Mouse (Mus musculus): ENCODE results near the gene 1110017D15Rik. TPM values are rescaled to one million over a fixed set of nuclear protein-coding genes. Genes with fewer than 3 reads are reported as not detected.

1110017D15Rik gene
- polyA plus RNA-seq, 1 experiment from 2014 or later = 24.2 TPM

DNA sequence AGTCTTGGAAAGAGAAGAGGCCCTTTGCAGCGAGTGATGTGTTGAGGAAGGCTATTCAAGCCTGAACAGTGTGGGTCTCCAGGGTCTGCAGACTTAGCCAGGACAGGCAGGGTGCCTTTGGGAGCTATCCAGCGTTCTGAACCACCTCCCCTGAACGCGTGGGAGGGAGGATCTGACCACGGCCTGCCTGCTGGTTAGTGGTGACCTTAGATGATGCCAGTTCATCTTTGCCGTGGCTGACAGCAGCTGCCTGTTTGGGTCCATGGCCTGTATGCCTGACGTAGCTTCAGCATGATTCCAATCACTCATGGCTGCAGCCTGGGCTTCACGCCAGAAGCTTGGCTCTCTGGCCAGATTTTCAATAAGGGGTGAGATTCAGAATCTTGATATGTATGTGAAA is 28.9 kb upstream of the 1110017D15Rik start:
- Histone ChIP-seq H3K36me3 (replicated peaks; ENCODE audit: control insufficient read depth, insufficient read depth) (no peaks in the 10 kb centered on the region), H3K27me3 (ENCODE audit: control insufficient read depth, insufficient read depth, low read length) (no peaks in the 10 kb centered on the region), H3K27ac (0 out of 2 replicates have a peak overlapping the region, but pooled peaks have one; percentile 27), H3K9ac (0 out of 2 replicates have a peak overlapping the region, but pooled peaks have one; percentile 1), H3K4me3 (replicated peaks; ENCODE audit: low read length) (no peak overlapping the region), H3K4me1 (replicated peaks; ENCODE audit: control insufficient read depth, insufficient read depth, low read length) (peaks cover 35% of the 10 kb centered on the region; the same call in 1 of the 2 replicates), H3K9me3 (ENCODE audit: control insufficient read depth, low read length) (no peaks in the 10 kb centered on the region), H3K4me2 (replicated peaks) (no peak overlapping the region)
- WGBS = 15% methylated on average over 8 of the region's 8 CpGs
- 0 out of 2 replicates have a peak, but pooled peaks have one; percentile 48 for ATAC-seq (ENCODE audit: low FRiP score)
- DNase-seq (ENCODE audit: low spot score) = no peak

DNA sequence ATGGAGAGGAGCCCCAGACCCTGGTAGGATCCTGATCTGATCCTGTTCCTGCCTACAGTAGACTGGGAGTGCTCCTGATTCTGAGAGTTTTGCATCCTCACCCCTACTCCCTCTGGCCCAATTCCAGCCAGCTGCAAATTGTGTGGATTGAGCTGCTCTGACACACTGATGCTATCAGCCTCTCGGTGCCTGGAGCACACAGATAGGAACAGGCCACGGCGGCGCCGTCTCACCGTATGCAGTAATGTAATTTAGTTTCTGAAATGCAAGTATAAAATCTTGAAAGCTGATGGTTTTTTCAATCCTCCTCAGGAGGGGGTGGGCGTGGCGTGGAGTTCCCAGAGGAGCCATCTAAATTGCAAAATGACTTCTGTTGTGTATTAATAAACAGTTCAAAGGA is 25.0 kb upstream of the 1110017D15Rik start:
- Histone ChIP-seq H3K4me2 (replicated peaks) (no peak overlapping the region), H3K27ac (peak overlapping the region; percentile 51; the same call in 1 of the 2 replicates), H3K36me3 (replicated peaks; ENCODE audit: control insufficient read depth, insufficient read depth) (no peaks in the 10 kb centered on the region; the same call in 1 of the 2 replicates), H3K9ac (no peak overlapping the region), H3K27me3 (ENCODE audit: control insufficient read depth, insufficient read depth, low read length) (no peaks in the 10 kb centered on the region), H3K4me1 (replicated peaks; ENCODE audit: control insufficient read depth, insufficient read depth, low read length) (peaks cover 33% of the 10 kb centered on the region; the same call in 1 of the 2 replicates), H3K4me3 (replicated peaks; ENCODE audit: low read length) (no peak overlapping the region), H3K9me3 (ENCODE audit: control insufficient read depth, low read length) (no peaks in the 10 kb centered on the region)
- WGBS = 65% methylated on average over 8 of the region's 8 CpGs
- no peak; the same call in 1 of the 2 replicates for ATAC-seq (ENCODE audit: low FRiP score)
- no peak for DNase-seq (ENCODE audit: low spot score)

DNA sequence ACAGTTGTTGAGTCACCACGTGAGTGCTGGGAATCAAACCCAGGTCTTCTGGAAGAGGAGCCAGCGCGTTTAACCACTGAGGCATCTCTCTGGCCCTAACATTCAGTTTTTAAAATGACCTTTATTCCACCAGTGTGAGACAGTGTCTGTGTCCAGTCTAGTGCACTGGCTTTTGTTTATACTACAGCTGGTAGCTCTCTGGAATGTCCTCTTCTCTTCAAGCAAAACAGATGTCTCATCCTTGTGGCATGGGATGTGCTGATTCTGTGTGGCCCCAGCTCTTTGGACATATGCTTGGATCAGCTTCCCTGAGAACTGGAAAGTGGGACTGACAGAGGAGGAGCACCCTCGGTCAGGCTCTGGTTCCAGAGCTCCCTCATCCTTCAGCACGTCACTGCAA is 17.7 kb upstream of the 1110017D15Rik start:
- no peak overlapping the region for H3K4me2 ChIP-seq (replicated peaks)
- no peaks in the 10 kb centered on the region; the same call in 1 of the 2 replicates for H3K36me3 ChIP-seq (replicated peaks; ENCODE audit: control insufficient read depth, insufficient read depth)
- ATAC-seq (ENCODE audit: low FRiP score) = no peak
- H3K4me3 ChIP-seq (replicated peaks; ENCODE audit: low read length) = no peak overlapping the region
- no peak for DNase-seq (ENCODE audit: low spot score)
- H3K9me3 ChIP-seq (ENCODE audit: control insufficient read depth, low read length) = no peaks in the 10 kb centered on the region
- no peaks in the 10 kb centered on the region for H3K27me3 ChIP-seq (ENCODE audit: control insufficient read depth, insufficient read depth, low read length)
- H3K9ac ChIP-seq = no peak overlapping the region
- no peak overlapping the region for H3K27ac ChIP-seq
- H3K4me1 ChIP-seq (replicated peaks; ENCODE audit: control insufficient read depth, insufficient read depth, low read length) = 0 out of 2 replicates have a peak, but pooled peaks cover 4% of the 10 kb centered on the region
- 84% methylated on average over 5 of the region's 5 CpGs for WGBS

DNA sequence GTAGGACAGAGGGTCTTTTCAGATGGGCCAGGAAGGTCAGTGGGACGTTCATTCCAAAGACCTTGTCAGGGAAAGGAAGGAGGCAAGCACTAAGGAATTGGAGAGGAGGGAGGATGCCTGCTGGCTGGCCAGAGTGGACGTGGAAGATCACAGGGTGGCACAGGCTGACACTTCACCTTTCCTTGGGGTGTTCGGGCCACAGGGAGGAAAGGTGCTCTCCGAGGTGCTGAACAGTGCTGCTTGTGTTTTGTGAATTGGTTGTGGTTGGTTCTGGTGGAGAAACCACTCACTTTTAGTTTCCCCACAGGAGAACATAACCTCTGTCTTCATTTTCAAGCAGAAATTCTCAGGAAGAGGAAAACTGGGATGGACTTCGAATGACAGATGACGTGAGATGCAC is 15.3 kb upstream of the 1110017D15Rik start:
- Histone ChIP-seq H3K9ac (no peak overlapping the region), H3K27ac (no peak overlapping the region), H3K9me3 (ENCODE audit: control insufficient read depth, low read length) (no peaks in the 10 kb centered on the region), H3K36me3 (replicated peaks; ENCODE audit: control insufficient read depth, insufficient read depth) (no peaks in the 10 kb centered on the region), H3K4me3 (replicated peaks; ENCODE audit: low read length) (no peak overlapping the region), H3K27me3 (ENCODE audit: control insufficient read depth, insufficient read depth, low read length) (no peaks in the 10 kb centered on the region), H3K4me1 (replicated peaks; ENCODE audit: control insufficient read depth, insufficient read depth, low read length) (peaks cover 18% of the 10 kb centered on the region), H3K4me2 (replicated peaks) (no peak overlapping the region)
- WGBS = 37% methylated on average over 6 of the region's 6 CpGs
- ATAC-seq (ENCODE audit: low FRiP score) = no peak
- no peak for DNase-seq (ENCODE audit: low spot score)

DNA sequence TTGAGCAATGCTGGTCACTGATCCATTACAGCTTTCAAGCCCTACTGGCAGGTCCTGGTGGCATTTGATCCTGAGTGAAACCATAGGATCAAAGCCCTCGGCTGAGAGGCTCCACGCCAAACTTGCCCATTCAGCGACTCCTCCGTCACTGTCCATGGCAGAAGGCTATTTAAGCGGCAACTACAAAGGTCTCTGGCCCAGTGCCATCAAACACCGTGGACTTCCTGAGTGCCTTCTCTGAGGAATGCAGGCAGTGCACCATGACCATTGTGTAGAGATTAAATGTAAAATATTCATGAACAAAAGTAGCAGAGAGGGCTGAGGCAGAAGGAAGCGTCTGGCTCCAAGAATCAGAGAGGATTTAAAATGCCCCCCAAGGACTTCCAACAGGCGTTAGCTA is 10.9 kb upstream of the 1110017D15Rik start:
- no peaks in the 10 kb centered on the region for H3K36me3 ChIP-seq (replicated peaks; ENCODE audit: control insufficient read depth, insufficient read depth)
- no peak overlapping the region for H3K4me2 ChIP-seq (replicated peaks)
- WGBS = 13% methylated on average over 8 of the region's 8 CpGs
- no peaks in the 10 kb centered on the region for H3K9me3 ChIP-seq (ENCODE audit: control insufficient read depth, low read length)
- no peak overlapping the region for H3K4me3 ChIP-seq (replicated peaks; ENCODE audit: low read length)
- no peaks in the 10 kb centered on the region for H3K27me3 ChIP-seq (ENCODE audit: control insufficient read depth, insufficient read depth, low read length)
- ATAC-seq (ENCODE audit: low FRiP score) = 0 out of 2 replicates have a peak, but pooled peaks have one; percentile 19
- H3K9ac ChIP-seq = no peak overlapping the region
- H3K27ac ChIP-seq = peak overlapping the region; percentile 38; the same call in 1 of the 2 replicates
- H3K4me1 ChIP-seq (replicated peaks; ENCODE audit: control insufficient read depth, insufficient read depth, low read length) = peaks cover 35% of the 10 kb centered on the region
- DNase-seq (ENCODE audit: low spot score) = peak; percentile 51

DNA sequence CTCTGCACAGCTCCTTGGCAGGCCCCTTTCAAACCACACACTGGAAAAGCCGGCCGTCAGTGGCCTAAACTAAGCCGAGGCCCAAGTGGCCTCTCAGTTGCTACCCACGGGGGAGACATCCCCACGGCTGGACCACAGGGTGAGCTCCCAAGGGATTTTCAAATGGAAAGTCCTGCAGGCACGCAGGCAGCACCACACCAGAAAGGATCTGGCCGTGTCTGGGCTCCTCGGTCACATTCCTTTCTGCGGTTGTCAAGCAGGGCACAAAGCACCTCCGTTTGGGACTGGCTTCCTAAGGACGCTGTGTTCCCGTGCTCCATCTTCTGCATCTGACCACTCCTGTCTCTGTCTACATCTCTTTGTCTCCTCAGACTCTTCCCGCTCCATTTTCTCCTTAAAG is 9.9 kb upstream of the 1110017D15Rik start:
- no peak for DNase-seq (ENCODE audit: low spot score)
- Histone ChIP-seq H3K36me3 (replicated peaks; ENCODE audit: control insufficient read depth, insufficient read depth) (0 out of 2 replicates have a peak, but pooled peaks cover 5% of the 10 kb centered on the region), H3K27me3 (ENCODE audit: control insufficient read depth, insufficient read depth, low read length) (no peaks in the 10 kb centered on the region), H3K9me3 (ENCODE audit: control insufficient read depth, low read length) (no peaks in the 10 kb centered on the region), H3K4me2 (replicated peaks) (no peak overlapping the region), H3K9ac (peak overlapping the region; percentile 24; the same call in 1 of the 2 replicates), H3K4me3 (replicated peaks; ENCODE audit: low read length) (no peak overlapping the region), H3K27ac (peak overlapping the region; percentile 1; the same call in 1 of the 2 replicates), H3K4me1 (replicated peaks; ENCODE audit: control insufficient read depth, insufficient read depth, low read length) (peaks cover 35% of the 10 kb centered on the region)
- no peak for ATAC-seq (ENCODE audit: low FRiP score)
- WGBS = 14% methylated on average over 13 of the region's 13 CpGs

DNA sequence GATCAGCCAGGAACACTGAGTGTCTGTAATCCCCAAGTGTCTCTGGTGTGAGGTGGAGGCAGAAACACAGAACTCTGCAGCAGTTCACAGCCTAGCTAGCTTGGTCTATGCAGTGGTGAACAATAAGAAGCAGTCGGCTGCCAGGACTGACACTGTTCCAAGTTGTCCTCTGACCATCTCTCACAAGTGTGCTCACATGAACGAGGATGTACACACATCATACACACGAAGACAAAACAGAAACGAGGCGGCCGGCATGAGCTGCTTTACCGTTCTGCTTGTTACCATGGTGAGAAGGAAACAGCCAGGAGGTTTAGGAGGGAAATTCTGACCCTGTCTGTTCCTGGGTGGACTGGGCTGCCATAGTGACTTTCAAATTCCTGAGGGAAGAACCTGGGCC is 9.4 kb upstream of the 1110017D15Rik start:
- Histone ChIP-seq H3K36me3 (replicated peaks; ENCODE audit: control insufficient read depth, insufficient read depth) (peaks cover 7% of the 10 kb centered on the region), H3K27me3 (ENCODE audit: control insufficient read depth, insufficient read depth, low read length) (no peaks in the 10 kb centered on the region), H3K4me3 (replicated peaks; ENCODE audit: low read length) (no peak overlapping the region), H3K9me3 (ENCODE audit: control insufficient read depth, low read length) (no peaks in the 10 kb centered on the region), H3K4me1 (replicated peaks; ENCODE audit: control insufficient read depth, insufficient read depth, low read length) (peaks cover 35% of the 10 kb centered on the region), H3K9ac (peak overlapping the region; percentile 24), H3K27ac (no peak overlapping the region), H3K4me2 (replicated peaks) (no peak overlapping the region)
- 11% methylated on average over 7 of the region's 7 CpGs for WGBS
- DNase-seq (ENCODE audit: low spot score) (no peak), ATAC-seq (ENCODE audit: low FRiP score) (no peak)

DNA sequence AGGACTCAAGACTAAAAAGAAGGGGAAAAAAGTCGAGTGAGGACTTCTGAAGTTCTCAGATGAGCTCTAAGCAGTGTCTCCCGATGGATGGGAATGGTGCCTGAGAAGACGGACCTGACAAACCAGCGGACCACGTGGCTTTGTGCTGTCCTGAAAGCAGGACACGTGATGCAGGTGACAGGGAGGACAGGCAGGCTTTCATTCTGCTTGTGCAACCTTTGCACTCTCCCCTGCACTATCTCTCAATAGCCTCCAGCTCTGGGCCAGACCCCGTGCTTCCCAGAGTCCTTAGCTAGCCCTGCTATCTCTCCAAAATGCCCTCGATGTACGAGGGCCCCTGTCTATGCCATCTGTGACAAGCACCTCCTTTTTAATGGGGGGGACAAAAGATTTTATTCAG is 7.7 kb upstream of the 1110017D15Rik start:
- Histone ChIP-seq H3K9me3 (ENCODE audit: control insufficient read depth, low read length) (no peaks in the 10 kb centered on the region), H3K4me3 (replicated peaks; ENCODE audit: low read length) (no peak overlapping the region), H3K36me3 (replicated peaks; ENCODE audit: control insufficient read depth, insufficient read depth) (peaks cover 10% of the 10 kb centered on the region), H3K9ac (no peak overlapping the region), H3K27ac (no peak overlapping the region), H3K4me1 (replicated peaks; ENCODE audit: control insufficient read depth, insufficient read depth, low read length) (peaks cover 31% of the 10 kb centered on the region), H3K27me3 (ENCODE audit: control insufficient read depth, insufficient read depth, low read length) (no peaks in the 10 kb centered on the region), H3K4me2 (replicated peaks) (no peak overlapping the region)
- ATAC-seq (ENCODE audit: low FRiP score) (no peak), DNase-seq (ENCODE audit: low spot score) (no peak)
- WGBS = 71% methylated on average over 9 of the region's 9 CpGs

DNA sequence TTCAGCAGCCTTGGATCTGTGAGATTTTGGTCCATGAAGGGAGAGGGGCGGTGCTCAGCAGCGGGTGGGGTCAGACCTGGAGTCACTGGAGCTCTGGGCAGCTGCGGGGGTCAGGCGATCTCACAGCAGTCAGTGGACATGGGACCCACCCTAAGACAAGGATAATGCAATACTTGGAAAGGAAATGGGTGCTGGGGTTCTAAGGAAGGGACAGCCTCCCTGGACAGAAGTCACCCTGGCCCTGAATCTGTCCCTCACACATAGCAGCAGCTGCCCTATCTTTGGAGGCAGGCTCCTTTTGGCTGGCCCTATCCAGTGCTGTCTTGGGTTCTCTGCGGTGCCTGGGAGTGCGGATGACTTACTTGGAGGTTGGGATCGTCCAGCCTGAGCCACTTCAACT is 6.7 kb upstream of the 1110017D15Rik start:
- Histone ChIP-seq H3K9ac (no peak overlapping the region), H3K27ac (no peak overlapping the region), H3K27me3 (ENCODE audit: control insufficient read depth, insufficient read depth, low read length) (no peaks in the 10 kb centered on the region), H3K9me3 (ENCODE audit: control insufficient read depth, low read length) (no peaks in the 10 kb centered on the region), H3K4me1 (replicated peaks; ENCODE audit: control insufficient read depth, insufficient read depth, low read length) (peaks cover 31% of the 10 kb centered on the region), H3K4me2 (replicated peaks) (no peak overlapping the region), H3K4me3 (replicated peaks; ENCODE audit: low read length) (no peak overlapping the region), H3K36me3 (replicated peaks; ENCODE audit: control insufficient read depth, insufficient read depth) (peaks cover 14% of the 10 kb centered on the region)
- no peak for ATAC-seq (ENCODE audit: low FRiP score)
- DNase-seq (ENCODE audit: low spot score) = no peak
- WGBS = 81% methylated on average over 7 of the region's 7 CpGs

DNA sequence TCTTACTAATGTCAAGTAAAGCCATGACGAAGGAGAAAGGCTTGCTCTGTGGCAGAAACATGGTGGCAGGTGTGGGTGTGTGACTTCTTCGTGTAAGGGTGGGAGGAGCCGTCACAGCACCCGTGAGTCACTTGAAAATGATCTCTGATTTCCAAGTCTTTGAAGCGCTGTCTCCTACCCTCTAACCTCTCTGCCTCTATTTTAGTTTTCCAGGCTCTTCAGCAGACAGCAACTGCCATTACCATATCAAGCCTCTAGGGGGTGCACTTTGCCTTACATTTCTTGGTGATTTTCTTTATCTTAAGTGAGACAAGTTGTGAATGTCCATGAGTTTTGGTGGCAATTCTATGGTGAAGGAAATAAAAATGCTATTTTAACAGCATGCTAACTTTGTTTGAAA is 5.7 kb upstream of the 1110017D15Rik start:
- DNase-seq (ENCODE audit: low spot score) (peak; percentile 82), ATAC-seq (ENCODE audit: low FRiP score) (no peak)
- H3K4me1 ChIP-seq (replicated peaks; ENCODE audit: control insufficient read depth, insufficient read depth, low read length) = peaks cover 21% of the 10 kb centered on the region
- H3K9ac ChIP-seq = no peak overlapping the region
- H3K36me3 ChIP-seq (replicated peaks; ENCODE audit: control insufficient read depth, insufficient read depth) = peaks cover 20% of the 10 kb centered on the region
- no peaks in the 10 kb centered on the region for H3K27me3 ChIP-seq (ENCODE audit: control insufficient read depth, insufficient read depth, low read length)
- WGBS = 52% methylated on average over 5 of the region's 5 CpGs
- H3K4me3 ChIP-seq (replicated peaks; ENCODE audit: low read length) = no peak overlapping the region
- H3K4me2 ChIP-seq (replicated peaks) = no peak overlapping the region
- no peak overlapping the region for H3K27ac ChIP-seq
- H3K9me3 ChIP-seq (ENCODE audit: control insufficient read depth, low read length) = no peaks in the 10 kb centered on the region

Data from hindbrain, embryonic 14.5 days (tissue).